24 mouse cellular contexts compared by ENCODE assay signal in genomic region chr5:142799259-142799658, GRCm38 (mm10). TPM values are rescaled to one million over a fixed set of nuclear protein-coding genes. Genes with fewer than 3 reads are reported as not detected.
DNase-seq lines count a peak whose midpoint lies in the region; ATAC-seq and TF ChIP-seq lines count a peak whose summit lies in the region.
"Had no signal": no experiment of that assay in that cellular context is flagged by ENCODE, and none has a peak within 500 bp of the region (broad histone marks: within the 10 kb centered on the region; RNA-seq: fewer than 3 reads in every experiment).

No protein-coding gene starts in this region.

- H3K4me2 ChIP-seq in forebrain, embryonic 15.5 days (replicated peaks) = no peak overlapping the region
- no peak overlapping the region for H3K4me2 ChIP-seq in hindbrain, postnatal 0 days (ENCODE audit: low read depth, low read length)
- H3K4me2 ChIP-seq: midbrain, embryonic 13.5 days had no signal

- H3K9me3 ChIP-seq in forebrain, embryonic 15.5 days = no peaks in the 10 kb centered on the region
- no peaks in the 10 kb centered on the region for H3K9me3 ChIP-seq in forebrain, embryonic 10.5 days
- H3K9me3 ChIP-seq in hindbrain, postnatal 0 days (ENCODE audit: low read length) = no peaks in the 10 kb centered on the region
- no peaks in the 10 kb centered on the region for H3K9me3 ChIP-seq in hindbrain, embryonic 10.5 days
- H3K9me3 ChIP-seq in E14TG2a.4 (ENCODE audit: low read length) = no peaks in the 10 kb centered on the region
- no peaks in the 10 kb centered on the region for H3K9me3 ChIP-seq in embryonic facial prominence, embryonic 10.5 days
- H3K9me3 ChIP-seq: megakaryocyte, embryonic 14.5 days; midbrain, embryonic 13.5 days had no signal

- no peak for TF ChIP-seq CTCF in hindbrain, postnatal 0 days (IDR thresholded peaks at IDR 0.05; ENCODE audit: low read depth)
- TF ChIP-seq CTCF in E14TG2a.4 (conservative IDR thresholded peaks at IDR 0.05; ENCODE audit: low read length) = no peak

- ATAC-seq in forebrain, embryonic 15.5 days (replicated peaks) = no peak
- ATAC-seq in hindbrain, postnatal 0 days = no peak
- ATAC-seq: CD4-positive, CD25-positive, alpha-beta regulatory T cell, adult 4 months had no signal

- no peak overlapping the region for H3K9ac ChIP-seq in forebrain, embryonic 15.5 days (replicated peaks)
- H3K9ac ChIP-seq in hindbrain, postnatal 0 days (replicated peaks; ENCODE audit: low read length) = no peak overlapping the region
- H3K9ac ChIP-seq: midbrain, embryonic 13.5 days had no signal

- peak overlapping the region; percentile 47 for H3K27ac ChIP-seq in forebrain, embryonic 15.5 days (replicated peaks)
- no peak overlapping the region for H3K27ac ChIP-seq in forebrain, embryonic 10.5 days
- peak overlapping the region; percentile 26; the same call in 1 of the 2 replicates for H3K27ac ChIP-seq in hindbrain, postnatal 0 days
- H3K27ac ChIP-seq in hindbrain, embryonic 10.5 days = no peak overlapping the region
- no peak overlapping the region for H3K27ac ChIP-seq in embryonic facial prominence, embryonic 10.5 days (replicated peaks)
- H3K27ac ChIP-seq: gastrocnemius, adult 2 months; midbrain, embryonic 13.5 days; stomach, postnatal 0 days had no signal

- H3K36me3 ChIP-seq in forebrain, embryonic 15.5 days = no peaks in the 10 kb centered on the region
- H3K36me3 ChIP-seq in forebrain, embryonic 10.5 days (replicated peaks) = peaks cover 72% of the 10 kb centered on the region
- no peaks in the 10 kb centered on the region for H3K36me3 ChIP-seq in hindbrain, postnatal 0 days (ENCODE audit: insufficient read depth, low read length)
- H3K36me3 ChIP-seq in hindbrain, embryonic 10.5 days = peaks cover 62% of the 10 kb centered on the region
- H3K36me3 ChIP-seq in E14TG2a.4 (ENCODE audit: insufficient read depth, low read length) = peaks cover 9% of the 10 kb centered on the region; the same call in 1 of the 2 replicates
- H3K36me3 ChIP-seq in embryonic facial prominence, embryonic 10.5 days (replicated peaks) = peaks cover 80% of the 10 kb centered on the region

- no peak for DNase-seq in forebrain, embryonic 10.5 days (ENCODE audit: extremely low spot score, low spot score)
- DNase-seq in hindbrain, postnatal 0 days (ENCODE audit: low spot score) = no peak
- no peak for DNase-seq in hindbrain, embryonic 10.5 days (ENCODE audit: low spot score)
- peak; percentile 93 for DNase-seq in ZHBTc4 (ENCODE audit: low read depth, low spot score)
- no peak for DNase-seq in gastrocnemius, adult 18-20 months (ENCODE audit: low spot score)
- DNase-seq in embryonic facial prominence, embryonic 10.5 days (ENCODE audit: low spot score) = no peak
- DNase-seq: adrenal gland, postnatal 25 days; cerebellum, adult 8-10 months; cerebellum, postnatal 36 days; embryo, embryonic 11 days; gastrocnemius, adult 2 months; kidney, adult 18-20 months; layer of hippocampus, adult 9-11 months; left cerebral cortex, postnatal 4 days; lung, adult 2 months; right cerebral cortex, postnatal 14 days; thymus, adult 2 months; thymus, postnatal 4 days had no signal

- H3K4me3 ChIP-seq in forebrain, embryonic 15.5 days = no peak overlapping the region
- no peak overlapping the region for H3K4me3 ChIP-seq in forebrain, embryonic 10.5 days
- H3K4me3 ChIP-seq in hindbrain, postnatal 0 days (ENCODE audit: low read length) = no peak overlapping the region
- no peak overlapping the region for H3K4me3 ChIP-seq in hindbrain, embryonic 10.5 days
- peak overlapping the region; percentile 70 for H3K4me3 ChIP-seq in E14TG2a.4 (replicated peaks; ENCODE audit: low read length)
- H3K4me3 ChIP-seq in embryonic facial prominence, embryonic 10.5 days = no peak overlapping the region
- H3K4me3 ChIP-seq: gastrocnemius, adult 2 months; midbrain, embryonic 13.5 days had no signal

- 39% methylated on average over 4 of the region's 4 CpGs for WGBS in forebrain, embryonic 15.5 days
- WGBS in forebrain, embryonic 10.5 days = 80% methylated on average over 4 of the region's 4 CpGs
- WGBS in hindbrain, postnatal 0 days = 57% methylated on average over 4 of the region's 4 CpGs
- WGBS in hindbrain, embryonic 10.5 days = 85% methylated on average over 4 of the region's 4 CpGs
- WGBS in embryonic facial prominence, embryonic 10.5 days = 88% methylated on average over 4 of the region's 4 CpGs

- peaks cover 95% of the 10 kb centered on the region for H3K4me1 ChIP-seq in forebrain, embryonic 15.5 days
- peaks cover 69% of the 10 kb centered on the region for H3K4me1 ChIP-seq in forebrain, embryonic 10.5 days
- H3K4me1 ChIP-seq in hindbrain, postnatal 0 days (ENCODE audit: insufficient read depth, low read length) = peaks cover 20% of the 10 kb centered on the region
- peaks cover 68% of the 10 kb centered on the region for H3K4me1 ChIP-seq in hindbrain, embryonic 10.5 days (replicated peaks)
- H3K4me1 ChIP-seq in E14TG2a.4 (replicated peaks; ENCODE audit: low read depth, low read length) = peaks cover 97% of the 10 kb centered on the region
- H3K4me1 ChIP-seq in embryonic facial prominence, embryonic 10.5 days = peaks cover 47% of the 10 kb centered on the region

- H3K27me3 ChIP-seq in forebrain, embryonic 15.5 days = no peaks in the 10 kb centered on the region
- H3K27me3 ChIP-seq in forebrain, embryonic 10.5 days (ENCODE audit: poor library complexity, severe bottlenecking) = no peaks in the 10 kb centered on the region
- H3K27me3 ChIP-seq in hindbrain, postnatal 0 days (ENCODE audit: insufficient read depth, low read length) = no peaks in the 10 kb centered on the region
- H3K27me3 ChIP-seq in hindbrain, embryonic 10.5 days (ENCODE audit: insufficient read depth, poor library complexity, severe bottlenecking) = no peaks in the 10 kb centered on the region
- 0 out of 2 replicates have a peak, but pooled peaks cover 4% of the 10 kb centered on the region for H3K27me3 ChIP-seq in E14TG2a.4 (ENCODE audit: insufficient read depth, low read length)
- no peaks in the 10 kb centered on the region for H3K27me3 ChIP-seq in embryonic facial prominence, embryonic 10.5 days (replicated peaks; ENCODE audit: low read depth, poor library complexity, severe bottlenecking)
- H3K27me3 ChIP-seq: megakaryocyte, embryonic 14.5 days; midbrain, embryonic 13.5 days had no signal

RNA-seq across cellular contexts. Expression of gene Tnrc18, which starts 18.2 kb away (rescaled TPM):
- polyA plus RNA-seq in forebrain, embryonic 15.5 days (2015; fragmentation: Nextera tagmentation; extraction: Ambion mirVana) = 45.9 and 48.3 TPM in 2 replicates
- polyA plus RNA-seq in forebrain, embryonic 10.5 days (2016; fragmentation: Nextera tagmentation; extraction: Ambion mirVana) = 21.5 and 22.7 TPM in 2 replicates
- 134 and 137 TPM in 2 replicates for total RNA-seq in hindbrain, postnatal 0 days (2014; rRNA removed)
- 17.0 and 19.9 TPM in 2 replicates for polyA plus RNA-seq in hindbrain, postnatal 0 days (2015; fragmentation: Nextera tagmentation; extraction: Ambion mirVana)
- 25.2 and 39.3 TPM in 2 replicates for polyA plus RNA-seq in hindbrain, embryonic 10.5 days (2016; fragmentation: Nextera tagmentation; extraction: Ambion mirVana)
- total RNA-seq in gastrocnemius, adult 18-20 months (2021) = 10 to 100 TPM; 29.0 to 40.6 TPM
- polyA plus RNA-seq in embryonic facial prominence, embryonic 10.5 days (2016; fragmentation: Nextera tagmentation; extraction: Ambion mirVana) = 21.8 and 26.5 TPM in 2 replicates

Comparison
In these comparisons a context has a peak if more than half of its experiments do, and no peak if none do; other contexts are left out.
1. H3K27ac ChIP-seq: peak in forebrain, embryonic 15.5 days (single experiment) and hindbrain, postnatal 0 days (single experiment); none in forebrain, embryonic 10.5 days (single experiment), hindbrain, embryonic 10.5 days (single experiment) and embryonic facial prominence, embryonic 10.5 days (single experiment).